Mouse (Mus musculus): Measurements from ENCODE around the gene Otud4. TPM values are rescaled to one million over a fixed set of nuclear protein-coding genes. Genes with fewer than 3 reads are reported as not detected.
"Not testable (repeated sequence)": the region's sequence is repeated elsewhere in the genome, so short reads cannot be mapped to it uniquely, and the experiment has no call there.

The Otud4 gene
- total RNA-seq, 4 experiments from 2014 or later, result 36.1 to 41.6 (median 38.0) TPM

DNA sequence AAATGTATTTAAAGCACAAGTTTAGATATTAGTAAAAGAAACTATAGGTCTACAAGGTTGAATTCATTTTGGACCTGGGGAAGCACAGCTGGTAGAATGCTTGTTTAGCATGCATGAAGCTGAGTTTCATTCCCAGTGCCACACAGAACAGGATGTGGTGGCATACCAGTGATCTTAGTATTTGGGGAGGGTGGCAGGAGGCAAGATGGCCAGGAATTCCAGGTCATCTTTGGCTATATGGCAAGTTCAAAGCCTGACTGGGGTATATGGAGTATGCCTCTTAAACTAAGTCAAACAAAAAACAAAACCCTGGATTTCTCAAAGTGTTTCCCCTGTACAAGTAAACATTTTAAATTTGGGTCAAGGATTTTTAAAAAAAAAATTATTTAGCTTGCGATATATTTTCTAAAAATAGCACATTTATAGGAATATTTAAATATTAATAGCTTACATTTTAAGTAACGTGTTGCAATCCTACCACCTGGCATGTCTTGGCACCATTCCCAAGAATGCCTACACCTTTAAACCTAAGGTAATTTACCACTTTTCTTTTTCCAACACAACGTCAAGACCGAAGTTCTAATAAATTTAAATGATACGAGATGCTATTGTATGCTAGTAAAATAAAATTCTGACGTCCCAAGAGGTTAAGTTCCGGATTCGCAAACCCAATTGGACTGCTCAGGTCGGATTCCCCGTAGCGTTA lies 1.3 kb upstream of the Otud4 start:
- DNase-seq (ENCODE audit: low spot score in 2 of 2), result no peak

DNA sequence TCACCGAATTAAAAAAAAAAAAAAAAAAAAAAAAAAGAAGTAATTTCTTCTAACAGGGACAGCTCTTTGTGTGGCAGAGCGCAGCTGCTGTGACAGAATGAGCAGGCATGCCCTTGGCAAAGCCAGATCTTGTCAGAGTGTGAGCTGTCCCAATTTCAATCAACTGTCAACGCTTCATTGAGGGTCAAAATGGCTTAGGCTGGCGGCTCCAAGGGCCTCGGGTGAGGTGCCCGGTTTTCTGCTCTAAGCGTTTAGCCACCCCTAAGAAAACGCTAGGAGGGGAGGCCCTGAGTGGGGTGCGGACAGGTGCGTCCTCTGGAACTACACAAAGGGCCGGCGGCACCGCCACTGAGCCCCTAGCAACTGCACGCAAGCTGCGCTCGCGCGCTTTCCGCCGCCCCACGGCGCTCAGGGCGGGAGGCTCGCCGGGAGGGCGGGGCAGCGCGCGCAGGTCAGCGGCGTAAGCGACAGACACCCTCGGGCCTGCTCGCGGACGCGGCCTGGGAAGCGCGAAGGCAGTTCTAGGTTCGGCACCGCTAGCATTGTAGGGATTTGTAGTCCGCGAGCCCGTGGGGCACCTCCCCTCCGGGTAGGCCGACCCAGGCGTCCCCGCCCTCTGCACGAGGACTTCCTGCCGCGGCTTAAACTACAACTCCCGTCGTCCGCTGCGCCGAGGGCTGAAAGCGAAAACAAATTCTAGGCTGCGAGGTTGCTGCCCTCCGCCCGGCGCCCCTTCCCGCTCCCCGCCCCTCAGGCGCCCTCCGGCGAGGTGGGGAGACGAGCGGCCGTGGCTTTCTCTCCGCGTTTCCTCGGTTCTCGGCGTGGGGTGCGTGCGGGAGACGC lies 490 bp upstream of the Otud4 start:
- DNase-seq (ENCODE audit: low spot score in 2 of 2), result peak; percentile 85 to 99

DNA sequence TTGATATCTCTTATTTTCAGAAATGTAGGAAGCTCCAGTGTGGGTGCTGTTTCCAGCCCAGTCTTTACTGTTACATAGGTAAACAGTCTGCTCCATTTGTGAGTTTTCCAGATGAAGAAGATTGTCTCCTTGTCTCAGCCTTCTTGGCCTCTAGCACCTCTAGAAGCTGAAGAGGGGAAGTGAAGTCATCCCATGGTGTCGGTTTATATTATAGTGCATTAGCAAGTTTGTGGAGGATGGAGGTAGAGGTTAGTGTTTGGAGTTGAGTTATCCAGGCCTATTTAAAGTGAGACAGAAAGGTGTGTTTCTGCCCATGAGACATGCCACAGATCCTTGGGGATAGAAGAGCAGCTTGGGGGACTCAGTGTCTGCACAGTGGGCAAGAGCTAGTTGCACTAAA lies 1.7 kb downstream of the Otud4 start:
- DNase-seq (ENCODE audit: low spot score in 2 of 2), result no peak

DNA sequence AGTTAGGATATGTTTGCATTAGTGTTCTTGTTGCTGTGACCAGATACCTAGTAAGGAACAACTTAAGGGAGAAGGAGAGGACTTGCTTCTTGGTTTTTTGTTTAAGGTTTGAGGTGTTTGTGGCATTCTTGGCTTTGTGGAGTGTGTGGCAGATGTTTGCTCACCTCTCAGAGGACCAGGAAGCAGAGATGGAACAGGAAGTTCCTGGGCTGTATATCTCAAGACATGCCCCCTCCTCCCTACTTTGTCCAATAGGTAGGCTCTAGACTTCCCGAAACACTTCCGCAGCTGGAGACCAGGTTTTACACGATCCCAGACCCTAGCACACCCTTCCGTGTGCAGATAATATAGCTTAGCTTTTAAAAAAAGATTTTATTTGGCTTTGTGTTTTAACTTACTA lies 10.2 kb downstream of the Otud4 start:
- no peak for DNase-seq (ENCODE audit: low spot score in 2 of 2)

DNA sequence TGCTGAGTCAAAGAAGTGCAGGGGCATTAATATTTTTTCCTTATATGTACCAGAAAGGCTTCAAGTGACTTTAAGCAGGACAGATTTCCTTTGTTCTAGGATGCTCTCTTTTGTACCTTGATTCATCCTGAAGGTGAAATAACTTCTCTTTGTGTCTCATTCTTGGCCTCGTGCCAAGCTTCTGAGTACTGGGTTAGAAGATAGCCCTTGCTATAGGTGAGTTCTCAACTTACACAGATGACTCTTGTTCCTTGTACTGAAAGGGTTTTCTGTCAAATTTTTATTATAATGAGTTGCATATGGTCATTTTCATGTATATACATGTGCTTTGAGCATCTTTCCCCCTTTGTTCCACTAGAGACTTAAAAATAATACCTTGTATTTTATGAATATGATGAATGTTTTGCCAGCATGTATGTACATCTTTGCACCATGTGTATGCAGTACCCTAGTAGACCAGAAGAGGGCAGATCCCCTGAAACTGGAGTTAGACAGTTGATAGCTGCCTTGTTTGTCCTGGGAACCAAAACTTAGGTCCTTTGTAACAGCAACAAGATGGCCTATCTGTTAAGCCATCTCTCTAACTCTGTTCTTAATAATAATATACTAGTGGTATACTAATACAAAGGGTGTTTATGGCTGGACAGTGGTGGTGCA lies 10.9 kb downstream of the Otud4 start:
- DNase-seq (ENCODE audit: low spot score in 2 of 2), result no peak

DNA sequence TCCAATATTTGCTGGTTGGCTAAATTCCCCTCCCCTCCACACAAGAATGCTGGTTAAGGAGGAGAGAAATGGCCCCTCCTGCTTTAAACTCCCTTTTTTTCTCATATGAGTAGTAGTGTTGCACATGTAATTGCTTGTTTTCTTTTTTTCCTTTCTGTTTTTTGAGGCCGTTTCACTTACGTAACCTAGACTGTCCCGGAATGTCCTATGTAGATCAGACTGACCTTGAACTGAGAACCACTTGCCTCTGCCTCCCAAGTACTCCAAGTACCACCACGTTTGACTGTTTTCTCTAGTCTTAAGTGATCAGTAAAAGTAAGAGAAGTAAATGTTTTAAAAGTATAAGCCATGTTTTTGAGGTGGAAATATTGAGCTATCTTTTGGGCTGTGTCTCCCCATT lies 14.3 kb downstream of the Otud4 start:
- DNase-seq (ENCODE audit: low spot score in 2 of 2), result no peak

DNA sequence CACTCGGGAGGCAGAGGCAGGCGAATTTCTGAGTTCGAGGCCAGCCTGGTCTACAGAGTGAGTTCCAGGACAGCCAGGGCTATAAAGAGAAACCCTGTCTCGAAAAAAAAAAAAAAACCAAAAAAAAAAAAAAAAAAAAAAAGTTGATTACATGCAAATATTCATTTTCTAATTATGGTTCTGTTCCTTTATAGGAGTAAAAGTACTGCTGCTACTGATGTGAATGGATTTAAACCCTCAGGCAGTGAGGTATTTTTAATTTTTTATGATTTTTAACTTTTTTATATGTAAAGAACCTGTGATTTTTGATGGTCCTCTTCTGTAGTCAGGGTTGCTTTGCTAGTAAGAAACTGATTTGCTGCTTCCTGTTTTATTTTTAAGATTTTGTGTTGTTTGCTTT lies 19.3 kb downstream of the Otud4 start:
- not testable (repeated sequence) for DNase-seq (ENCODE audit: low spot score in 2 of 2)

DNA sequence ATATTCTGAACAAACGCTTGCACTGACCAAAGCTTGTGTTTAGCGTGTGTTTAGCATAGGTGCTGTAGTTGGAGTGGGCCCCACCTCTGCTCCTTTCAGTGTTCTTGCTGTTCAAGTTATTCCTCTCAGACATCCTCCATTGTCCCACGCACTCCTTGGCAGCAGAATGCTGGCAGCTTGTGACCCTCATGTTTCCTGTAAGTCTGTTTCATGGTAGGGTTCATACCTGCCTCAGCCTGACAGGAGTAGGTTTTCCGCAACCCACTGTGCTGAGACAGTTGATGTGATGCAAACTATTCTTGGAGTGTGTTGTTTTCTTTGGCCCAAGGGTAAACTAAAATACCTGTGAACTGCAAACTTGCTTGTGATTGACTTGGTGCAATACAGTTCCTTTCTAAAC lies 37.0 kb downstream of the Otud4 start:
- no peak for DNase-seq (ENCODE audit: low spot score in 2 of 2)

DNA sequence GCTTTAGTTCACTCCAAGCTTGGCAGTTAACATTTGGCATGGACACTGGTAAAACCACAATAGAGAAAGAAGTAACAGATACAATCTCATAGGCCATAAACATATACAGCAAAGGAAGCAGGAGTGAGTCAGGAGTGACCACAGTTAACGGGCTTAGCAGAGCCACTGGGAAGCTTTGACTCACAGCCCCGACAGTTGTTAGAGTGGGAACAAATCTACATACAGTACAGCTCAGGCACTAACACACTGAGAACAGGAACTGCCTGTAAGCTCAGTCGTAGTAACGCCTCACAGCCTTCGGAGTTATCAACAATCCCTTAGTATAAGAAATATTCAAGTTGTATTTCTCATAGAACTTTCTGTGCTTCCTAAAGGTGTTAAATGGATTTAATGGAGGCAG lies 39.6 kb downstream of the Otud4 start:
- DNase-seq (ENCODE audit: low spot score in 2 of 2), result no peak

DNA sequence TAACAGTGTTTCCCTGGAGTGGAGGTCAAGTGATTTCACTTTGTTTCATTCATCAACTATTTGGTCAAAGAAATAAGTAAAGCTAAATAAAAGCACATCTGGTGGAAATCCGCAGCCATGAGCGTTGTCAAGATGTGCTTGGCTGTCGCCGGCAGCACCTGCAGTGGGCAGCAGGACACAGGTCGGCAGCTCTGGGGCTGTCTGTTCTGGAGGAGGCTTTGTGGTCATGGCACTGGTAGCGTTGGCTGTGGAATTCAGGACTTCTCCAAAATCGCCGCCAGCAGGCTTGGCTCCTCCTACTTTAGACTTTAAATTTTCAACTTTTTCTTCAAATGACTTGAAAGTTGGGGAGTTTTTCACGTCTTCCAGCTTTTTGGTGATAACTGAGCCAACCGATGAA lies 40.7 kb downstream of the Otud4 start:
- DNase-seq (ENCODE audit: low spot score in 2 of 2), result not testable (repeated sequence)

DNA sequence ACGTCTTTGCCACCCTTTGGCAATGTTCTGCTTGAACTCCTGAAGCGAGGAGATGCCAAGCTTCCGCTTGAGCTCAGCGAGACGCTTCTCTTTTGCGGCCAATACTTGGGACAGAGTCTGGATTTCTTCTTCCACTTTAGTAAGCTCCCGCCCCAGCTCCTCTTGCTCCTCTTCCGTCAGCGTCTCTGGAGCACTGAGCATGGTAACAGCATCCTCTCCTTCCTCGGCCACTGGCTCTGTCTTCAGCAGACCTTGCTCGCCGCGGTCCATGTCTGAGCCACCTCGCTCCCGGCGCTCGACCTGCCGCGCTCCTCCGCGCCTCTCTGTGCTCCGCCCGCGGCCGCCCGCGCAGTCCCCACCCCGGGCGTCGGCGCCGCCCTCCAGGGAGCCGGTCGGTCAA lies 41.1 kb downstream of the Otud4 start:
- no peak for DNase-seq (ENCODE audit: low spot score in 2 of 2)

DNA sequence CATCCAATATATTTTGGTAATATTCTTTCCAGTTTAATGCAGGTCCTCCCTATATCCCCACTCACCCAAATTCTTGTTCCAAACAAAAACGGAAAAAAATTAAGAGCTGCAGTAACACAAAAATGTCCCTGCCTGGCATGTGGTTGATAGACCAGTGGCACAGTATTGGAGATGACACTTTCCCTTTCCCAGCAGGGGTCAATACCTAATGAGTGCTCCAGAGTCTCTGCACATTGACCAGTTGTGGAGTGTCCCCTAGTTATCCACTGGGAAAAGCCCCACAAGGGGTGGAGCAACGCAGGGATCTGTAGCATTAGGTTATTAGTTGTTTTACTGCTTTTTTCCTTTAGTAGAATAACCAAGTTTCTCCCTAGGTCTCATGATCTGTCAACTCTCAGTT lies 41.5 kb downstream of the Otud4 start:
- no peak for DNase-seq (ENCODE audit: low spot score in 2 of 2)

DNA sequence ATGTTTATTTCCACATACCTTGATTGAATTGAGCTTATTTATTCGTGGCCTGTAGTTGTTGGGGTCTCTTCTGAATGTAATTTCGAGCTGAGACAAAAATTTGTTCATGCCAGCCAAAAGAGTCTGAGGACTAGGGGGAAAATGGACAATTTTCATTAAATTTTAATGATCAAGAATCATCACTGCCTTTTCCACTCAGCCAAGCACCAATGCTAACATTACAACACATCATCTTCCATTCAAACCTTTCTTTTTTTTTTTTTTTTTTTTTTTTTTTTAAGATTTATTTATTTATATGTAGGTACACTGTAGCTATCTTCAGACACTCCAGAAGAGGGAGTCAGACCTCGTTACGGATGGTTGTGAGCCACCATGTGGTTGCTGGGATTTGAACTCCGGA lies 46.5 kb downstream of the Otud4 start:
- not testable (repeated sequence) for DNase-seq (ENCODE audit: low spot score in 2 of 2)

DNA sequence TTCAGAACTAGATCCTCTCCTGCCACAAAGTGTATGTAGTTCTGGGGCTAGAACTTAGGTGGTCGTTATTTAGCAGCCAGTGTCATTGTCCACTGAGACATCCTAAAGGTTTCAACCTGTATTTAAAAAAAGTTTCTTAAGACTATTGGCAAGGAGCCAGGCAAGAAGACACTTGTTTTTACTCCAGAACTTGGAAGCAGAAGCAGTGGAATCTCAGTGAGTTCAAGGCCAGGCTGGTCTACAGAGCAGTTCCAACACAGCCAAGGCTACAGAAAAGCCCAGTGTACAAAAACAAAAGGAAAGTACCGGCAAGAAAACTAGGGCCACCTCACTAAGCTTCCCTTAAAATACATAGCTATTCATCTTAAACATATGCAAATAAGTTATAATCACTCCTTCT lies 53.1 kb downstream of the Otud4 start:
- no peak for DNase-seq (ENCODE audit: low spot score in 2 of 2)

DNA sequence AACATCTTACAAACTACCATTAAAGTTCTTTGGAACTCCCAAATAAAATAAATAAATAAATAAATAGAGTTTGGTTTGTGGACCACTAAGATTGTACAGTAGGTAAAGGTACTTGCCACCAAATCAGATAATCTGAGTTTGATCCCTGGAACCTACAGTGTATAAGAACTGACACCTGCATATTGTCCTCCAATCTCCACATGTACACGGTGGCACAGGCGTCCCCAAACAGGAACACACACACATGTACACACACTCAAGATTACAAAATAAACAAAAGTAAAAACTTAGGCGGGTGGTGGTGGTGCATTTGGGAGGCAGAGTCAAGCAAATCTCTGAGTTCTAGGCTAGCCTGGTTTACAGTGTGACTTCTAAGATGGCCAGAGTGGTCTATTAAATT lies 67.3 kb downstream of the Otud4 start:
- DNase-seq (ENCODE audit: low spot score in 2 of 2), result no peak

DNA sequence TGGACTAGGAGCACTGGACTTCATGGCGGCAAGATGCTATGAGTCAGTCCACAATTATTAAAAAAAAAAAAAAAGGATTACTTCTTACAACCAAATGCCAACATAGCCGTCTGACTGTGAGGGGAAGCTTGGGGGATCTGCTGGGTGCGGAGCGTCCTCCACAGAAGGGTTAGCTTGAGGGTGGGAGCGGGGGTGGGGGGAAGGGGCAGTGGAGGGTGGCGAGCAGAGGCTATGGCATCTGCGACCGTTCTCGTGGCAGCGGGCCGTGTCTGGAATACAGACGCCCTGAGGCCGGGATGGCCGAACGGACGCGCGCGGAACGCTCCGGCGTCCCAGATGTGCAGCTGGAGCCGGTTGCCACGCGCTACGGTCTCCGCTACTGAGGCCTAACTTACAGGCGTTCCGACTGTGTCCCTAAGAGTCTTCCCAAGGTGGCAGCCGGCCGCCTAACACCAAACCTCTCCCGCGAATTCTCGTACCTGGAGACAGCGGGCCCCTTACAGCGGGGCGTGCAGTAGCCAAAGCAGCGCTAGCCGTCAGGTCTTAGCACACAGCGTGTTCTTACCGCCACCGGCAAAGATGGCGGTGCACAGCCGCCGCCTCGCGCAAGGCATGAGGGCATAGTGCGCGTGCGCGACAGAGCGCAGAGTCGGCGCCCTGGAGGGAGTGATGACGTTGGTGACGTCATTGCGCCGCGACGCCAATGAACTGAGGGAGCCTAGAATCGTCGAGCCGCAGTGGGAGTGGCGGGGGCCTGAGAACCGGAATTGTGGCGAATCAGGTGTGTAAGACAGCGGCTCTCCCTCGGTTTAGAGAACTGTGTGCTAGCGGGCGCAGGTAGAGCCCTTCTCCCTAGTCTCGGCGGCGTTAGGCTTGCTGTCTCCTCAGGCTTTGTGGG lies 71.9 kb downstream of the Otud4 start, which contains the start of the genes Abce1 and Anapc10:
TSS of gene Abce1 (minus strand) at position 677 of the 898 bp plus-strand sequence.
TSS of gene Anapc10 (plus strand) at position 757 of the 898 bp plus-strand sequence.
- DNase-seq (ENCODE audit: low spot score in 2 of 2), result peak; percentile 96 to 99

DNA sequence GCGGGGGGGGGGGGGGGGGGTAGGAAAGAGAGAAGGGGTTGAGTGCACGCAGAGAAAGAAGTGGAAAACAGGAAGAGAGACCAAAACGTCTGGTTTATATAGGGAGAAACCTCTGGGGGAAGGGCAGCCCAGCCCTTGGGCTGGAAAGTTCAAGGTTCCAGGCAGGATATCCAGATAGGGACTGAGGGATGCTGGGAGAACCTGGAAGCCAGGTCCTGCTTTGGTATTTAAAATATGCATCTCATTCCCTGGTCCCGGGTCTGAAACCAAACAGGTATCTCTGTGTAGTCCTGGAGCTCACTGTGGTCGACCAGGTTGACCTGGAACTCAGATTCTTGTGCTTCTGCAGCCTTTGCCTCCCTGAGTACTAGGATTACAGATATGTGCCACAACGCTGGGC lies 73.3 kb downstream of the Otud4 start:
- no peak for DNase-seq (ENCODE audit: low spot score in 2 of 2)

DNA sequence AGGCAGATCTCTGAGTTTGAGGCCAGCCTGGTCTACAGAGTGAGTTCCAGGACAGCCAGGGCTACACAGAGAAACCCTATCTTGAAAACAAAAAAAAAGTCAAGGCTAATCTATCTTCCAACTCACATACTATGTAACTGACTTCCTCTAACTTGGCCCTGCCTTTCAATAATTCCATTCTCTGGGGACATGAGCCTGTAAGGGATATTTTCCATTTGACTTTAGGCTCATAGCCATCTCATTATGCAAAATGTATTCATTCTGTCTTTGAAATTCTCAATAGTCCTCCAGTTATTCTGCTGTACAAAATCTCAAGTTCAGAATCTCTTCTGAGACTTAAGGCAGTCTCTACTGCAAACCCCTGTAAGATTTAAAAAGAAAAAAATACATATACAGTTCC lies 82.1 kb downstream of the Otud4 start:
- DNase-seq (ENCODE audit: low spot score in 2 of 2), result no peak

DNA sequence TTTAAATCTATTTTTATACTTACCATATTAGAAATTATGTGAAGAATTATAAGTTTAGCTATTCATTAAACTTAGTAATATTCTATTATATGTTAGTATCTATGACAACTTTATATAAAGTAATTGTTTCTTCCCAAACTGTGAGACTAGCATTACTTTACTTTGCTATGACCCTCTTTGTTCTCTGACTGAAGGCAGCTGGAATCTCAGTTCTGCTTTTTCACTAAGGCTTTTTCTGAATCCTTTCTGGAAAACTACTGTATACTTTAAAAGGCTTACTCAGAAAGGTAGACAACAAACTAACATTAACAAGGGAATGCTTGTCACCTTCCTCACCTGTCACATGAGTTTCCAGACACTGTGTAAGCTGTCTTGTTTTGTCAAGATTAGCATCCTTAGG lies 83.9 kb downstream of the Otud4 start:
- no peak for DNase-seq (ENCODE audit: low spot score in 2 of 2)

DNA sequence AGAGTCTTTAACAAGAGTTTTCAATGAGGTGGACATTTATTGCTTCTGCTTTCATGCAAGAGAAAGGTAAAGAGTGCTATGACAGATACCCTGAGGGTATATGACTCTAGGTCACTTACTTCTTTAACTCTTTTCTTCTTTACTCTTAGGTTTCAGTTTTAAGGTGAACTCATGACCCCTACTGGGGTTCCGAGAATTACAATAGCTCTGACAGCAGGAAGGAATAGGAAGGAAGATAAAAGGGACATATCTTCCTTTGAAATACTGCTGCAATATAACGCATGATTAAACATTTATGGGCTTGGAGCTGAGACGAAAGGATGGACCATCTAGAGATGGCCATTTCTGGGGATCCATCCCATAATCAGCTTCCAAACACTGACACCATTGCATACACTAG lies 85.2 kb downstream of the Otud4 start:
- no peak for DNase-seq (ENCODE audit: low spot score in 2 of 2)

Measured in left cerebral cortex, adult 8-10 months (tissue).